Mouse (Mus musculus): ENCODE measurements around the gene Rorb. TPM values are rescaled to one million over a fixed set of nuclear protein-coding genes. Genes with fewer than 3 reads are reported as not detected.

Gene Rorb
- polyA plus RNA-seq, 1 experiment from 2014 or later = 2.5 TPM

DNA sequence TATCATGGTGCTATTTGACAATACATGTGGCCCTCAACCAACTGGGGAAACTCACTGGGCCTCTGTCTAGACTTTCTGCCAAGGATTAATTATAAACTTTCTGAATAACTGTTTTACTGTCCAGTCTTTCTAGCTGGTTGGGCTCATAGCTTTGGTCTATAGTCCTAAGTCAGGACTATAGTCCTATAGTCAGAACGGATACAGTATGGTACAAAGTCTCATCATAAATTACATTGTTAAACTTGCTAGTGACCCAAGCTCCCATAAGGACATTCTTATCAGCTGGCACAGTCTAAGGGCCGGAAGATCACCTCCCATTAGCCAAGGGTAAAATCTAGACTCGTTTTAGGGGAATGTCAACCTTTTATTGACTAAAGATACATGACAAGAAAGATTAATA is 205.5 kb downstream of the Rorb start:
- Histone ChIP-seq H3K9ac (no peak overlapping the region), H3K36me3 (ENCODE audit: insufficient read depth) (no peaks in the 10 kb centered on the region), H3K4me3 (ENCODE audit: low read depth, low read length) (no peak overlapping the region), H3K27me3 (ENCODE audit: insufficient read depth, low read length) (no peaks in the 10 kb centered on the region), H3K9me3 (ENCODE audit: low read depth, low read length) (no peaks in the 10 kb centered on the region), H3K4me1 (ENCODE audit: insufficient read depth) (no peaks in the 10 kb centered on the region), H3K4me2 (no peak overlapping the region), H3K27ac (ENCODE audit: low read depth) (no peak overlapping the region)
- no peak for TF ChIP-seq CTCF (IDR thresholded peaks at IDR 0.05; ENCODE audit: low read depth)
- WGBS = 41% methylated on average over 3 of the region's 3 CpGs
- DNase-seq (no peak), ATAC-seq (ENCODE audit: insufficient read depth) (no peak)

DNA sequence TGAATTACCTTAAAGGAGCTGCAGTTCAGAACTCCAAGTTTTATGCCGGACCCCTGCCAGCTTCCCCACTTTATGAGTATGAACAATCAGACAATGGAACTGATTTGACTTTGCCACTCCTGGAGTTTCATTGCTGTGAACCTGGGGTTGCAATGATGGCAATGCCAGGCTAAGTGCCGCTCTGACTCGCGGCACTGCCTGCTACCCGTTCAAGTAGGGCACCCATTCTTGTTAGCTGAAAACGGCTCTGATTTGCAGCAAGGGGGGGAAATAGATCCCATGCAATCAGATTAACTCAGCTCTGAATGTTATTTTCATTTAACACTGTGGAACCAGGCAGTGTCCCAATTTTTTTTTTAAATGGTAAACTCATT is 208.3 kb downstream of the Rorb start:
- Histone ChIP-seq H3K27me3 (ENCODE audit: insufficient read depth, low read length) (no peaks in the 10 kb centered on the region), H3K27ac (ENCODE audit: low read depth) (no peak overlapping the region), H3K9me3 (ENCODE audit: low read depth, low read length) (no peaks in the 10 kb centered on the region), H3K4me3 (ENCODE audit: low read depth, low read length) (no peak overlapping the region), H3K4me1 (ENCODE audit: insufficient read depth) (no peaks in the 10 kb centered on the region), H3K4me2 (no peak overlapping the region), H3K9ac (no peak overlapping the region), H3K36me3 (ENCODE audit: insufficient read depth) (no peaks in the 10 kb centered on the region)
- DNase-seq (no peak), ATAC-seq (ENCODE audit: insufficient read depth) (no peak)
- TF ChIP-seq CTCF (IDR thresholded peaks at IDR 0.05; ENCODE audit: low read depth) = no peak
- WGBS = 87% methylated on average over 6 of the region's 6 CpGs

DNA sequence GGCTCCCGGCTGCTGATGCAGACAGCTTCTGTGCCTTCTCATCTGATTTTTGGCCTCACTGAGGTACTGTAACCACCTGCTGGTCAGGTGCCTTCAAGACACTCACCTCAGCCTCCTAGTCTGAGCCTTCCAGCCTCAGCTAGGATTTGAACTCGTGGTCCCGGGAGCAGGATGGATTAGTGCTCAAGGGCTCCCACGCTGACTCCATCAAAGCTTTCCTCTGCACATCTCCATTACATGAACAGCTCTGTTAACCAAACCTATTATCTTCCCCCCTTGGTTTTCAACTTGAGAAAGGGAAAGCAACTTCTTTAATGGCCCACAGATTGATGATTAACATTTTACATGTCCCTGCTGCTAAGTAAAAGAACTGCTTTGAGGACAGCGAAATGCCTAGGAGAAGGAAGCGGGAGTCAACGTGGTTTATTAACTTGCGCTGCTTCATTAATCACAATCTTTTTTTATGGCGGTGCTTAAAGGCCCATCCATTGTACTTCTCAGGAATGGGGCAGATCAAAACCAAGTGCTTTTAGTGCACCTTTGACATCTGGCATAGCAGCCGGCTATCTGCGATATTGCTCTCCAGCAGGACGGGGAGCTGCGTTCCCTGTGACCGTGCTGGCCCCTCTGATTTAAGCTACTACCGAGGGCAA is 208.8 kb downstream of the Rorb start:
- ATAC-seq (ENCODE audit: insufficient read depth) (no peak), DNase-seq (no peak)
- no peaks in the 10 kb centered on the region for H3K36me3 ChIP-seq (ENCODE audit: insufficient read depth)
- H3K9me3 ChIP-seq (ENCODE audit: low read depth, low read length) = no peaks in the 10 kb centered on the region
- no peak for TF ChIP-seq CTCF (IDR thresholded peaks at IDR 0.05; ENCODE audit: low read depth)
- no peak overlapping the region for H3K9ac ChIP-seq
- H3K4me3 ChIP-seq (ENCODE audit: low read depth, low read length) = no peak overlapping the region
- WGBS = 67% methylated on average over 15 of the region's 15 CpGs
- H3K27me3 ChIP-seq (ENCODE audit: insufficient read depth, low read length) = no peaks in the 10 kb centered on the region
- no peak overlapping the region for H3K27ac ChIP-seq (ENCODE audit: low read depth)
- no peaks in the 10 kb centered on the region for H3K4me1 ChIP-seq (ENCODE audit: insufficient read depth)
- H3K4me2 ChIP-seq = no peak overlapping the region

DNA sequence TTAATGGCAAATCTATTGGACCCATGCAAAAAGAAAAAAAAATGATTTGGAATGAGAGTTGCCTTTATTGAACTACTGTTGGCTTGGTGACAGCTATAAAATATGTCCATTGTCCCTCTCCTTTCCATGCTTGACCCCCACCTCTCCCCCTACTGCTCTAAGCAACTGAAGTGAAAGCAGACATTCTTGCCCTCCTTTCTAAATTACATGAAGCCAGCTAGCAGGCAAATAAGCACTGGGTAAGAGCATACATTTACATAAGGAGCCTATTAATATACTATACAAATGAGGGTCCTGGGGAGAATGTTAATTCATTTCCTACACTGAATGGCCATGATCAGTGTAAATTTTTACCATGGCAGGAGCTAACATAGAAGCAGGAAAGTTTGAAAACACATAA is 212.8 kb downstream of the Rorb start:
- H3K4me3 ChIP-seq (ENCODE audit: low read depth, low read length) = no peak overlapping the region
- no peak overlapping the region for H3K4me2 ChIP-seq
- H3K27me3 ChIP-seq (ENCODE audit: insufficient read depth, low read length) = no peaks in the 10 kb centered on the region
- no peak for DNase-seq
- no peak overlapping the region for H3K27ac ChIP-seq (ENCODE audit: low read depth)
- no peaks in the 10 kb centered on the region for H3K9me3 ChIP-seq (ENCODE audit: low read depth, low read length)
- no peaks in the 10 kb centered on the region for H3K4me1 ChIP-seq (ENCODE audit: insufficient read depth)
- no peak for TF ChIP-seq CTCF (IDR thresholded peaks at IDR 0.05; ENCODE audit: low read depth)
- no peaks in the 10 kb centered on the region for H3K36me3 ChIP-seq (ENCODE audit: insufficient read depth)
- ATAC-seq (ENCODE audit: insufficient read depth) = no peak
- no peak overlapping the region for H3K9ac ChIP-seq

DNA sequence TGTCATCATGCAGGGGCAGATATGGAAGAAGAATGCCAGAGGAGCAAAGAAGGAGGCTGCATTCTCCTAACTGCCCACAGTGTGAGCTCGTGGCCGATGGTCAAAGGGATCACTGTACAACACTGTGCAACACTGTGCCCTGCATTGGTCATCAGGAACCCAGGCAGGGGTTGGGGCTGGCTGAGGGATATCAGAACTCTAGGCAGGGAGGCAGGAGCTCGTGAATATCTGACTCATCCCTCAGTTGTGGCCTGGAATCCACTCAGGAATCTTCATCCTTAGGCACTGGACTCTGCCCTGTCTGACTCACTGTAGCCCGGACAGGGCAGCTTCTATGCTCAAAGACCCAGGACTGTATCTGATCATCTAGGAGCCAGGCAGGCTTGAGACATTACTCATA is 220.8 kb downstream of the Rorb start:
- Histone ChIP-seq H3K4me1 (ENCODE audit: insufficient read depth) (no peaks in the 10 kb centered on the region), H3K4me3 (ENCODE audit: low read depth, low read length) (no peak overlapping the region), H3K36me3 (ENCODE audit: insufficient read depth) (no peaks in the 10 kb centered on the region), H3K9me3 (ENCODE audit: low read depth, low read length) (no peaks in the 10 kb centered on the region), H3K27ac (ENCODE audit: low read depth) (no peak overlapping the region), H3K4me2 (no peak overlapping the region), H3K9ac (no peak overlapping the region), H3K27me3 (ENCODE audit: insufficient read depth, low read length) (no peaks in the 10 kb centered on the region)
- 81% methylated on average over 4 of the region's 4 CpGs for WGBS
- TF ChIP-seq CTCF (IDR thresholded peaks at IDR 0.05; ENCODE audit: low read depth) = no peak
- no peak for ATAC-seq (ENCODE audit: insufficient read depth)
- DNase-seq = no peak

DNA sequence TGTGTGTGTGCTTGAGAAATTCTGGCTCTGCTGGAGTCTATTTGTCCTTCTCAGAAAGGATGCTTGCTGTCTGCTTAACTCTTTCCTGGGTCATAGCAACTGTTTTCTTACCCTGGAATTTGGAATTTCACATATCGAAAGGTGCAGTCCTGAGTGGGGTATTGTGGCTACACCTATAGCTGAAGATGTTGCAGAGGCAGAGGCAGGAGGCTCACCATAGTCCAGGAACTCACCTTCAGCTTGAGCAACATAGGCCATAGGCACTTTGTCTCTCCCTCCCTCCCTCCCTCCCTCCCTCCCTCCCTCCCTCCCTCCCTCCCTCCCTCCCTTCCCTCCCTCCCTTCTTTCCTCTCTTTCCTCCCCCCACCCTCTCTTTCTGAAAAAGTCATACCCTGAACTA is 221.4 kb downstream of the Rorb start:
- DNase-seq = no peak
- H3K27ac ChIP-seq (ENCODE audit: low read depth) = no peak overlapping the region
- WGBS = 80% methylated on average over 1 of the region's 1 CpGs
- no peak for TF ChIP-seq CTCF (IDR thresholded peaks at IDR 0.05; ENCODE audit: low read depth)
- no peak overlapping the region for H3K4me3 ChIP-seq (ENCODE audit: low read depth, low read length)
- no peaks in the 10 kb centered on the region for H3K27me3 ChIP-seq (ENCODE audit: insufficient read depth, low read length)
- no peaks in the 10 kb centered on the region for H3K9me3 ChIP-seq (ENCODE audit: low read depth, low read length)
- H3K4me1 ChIP-seq (ENCODE audit: insufficient read depth) = no peaks in the 10 kb centered on the region
- H3K36me3 ChIP-seq (ENCODE audit: insufficient read depth) = no peaks in the 10 kb centered on the region
- no peak overlapping the region; the same call in 1 of the 2 replicates for H3K9ac ChIP-seq
- no peak for ATAC-seq (ENCODE audit: insufficient read depth)
- peak overlapping the region; percentile 52 for H3K4me2 ChIP-seq

DNA sequence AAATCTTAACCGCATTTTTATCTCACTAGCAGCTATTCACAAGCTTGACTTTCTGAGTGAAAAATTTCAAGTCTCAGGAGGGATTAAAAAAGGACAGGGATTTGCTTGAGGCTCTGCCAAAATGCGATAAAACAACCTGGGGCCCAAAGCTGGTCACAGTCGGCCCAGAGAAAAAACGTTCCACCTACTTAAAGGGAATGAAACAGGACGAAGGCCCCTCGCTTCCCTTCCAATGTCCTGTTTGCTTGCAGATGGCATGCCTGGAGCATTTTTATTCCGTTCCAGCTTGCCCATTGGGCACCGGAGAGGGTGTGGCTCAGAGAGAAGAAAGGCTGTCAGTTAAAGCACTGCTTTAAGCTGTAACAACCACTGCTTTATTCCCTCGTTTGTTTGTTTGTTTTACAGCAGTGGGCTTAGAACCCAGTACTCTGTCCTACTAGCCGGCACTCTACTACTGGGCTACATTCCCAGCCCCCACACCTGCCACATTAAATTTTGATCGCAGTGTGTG is 221.8 kb downstream of the Rorb start:
- H3K27ac ChIP-seq (ENCODE audit: low read depth) = no peak overlapping the region
- DNase-seq = peak; percentile 34
- peak; percentile 38; the same call in 1 of the 2 replicates for ATAC-seq (ENCODE audit: insufficient read depth)
- H3K9ac ChIP-seq = peak overlapping the region; percentile 20
- H3K4me1 ChIP-seq (ENCODE audit: insufficient read depth) = no peaks in the 10 kb centered on the region
- TF ChIP-seq CTCF (IDR thresholded peaks at IDR 0.05; ENCODE audit: low read depth) = no peak
- H3K4me2 ChIP-seq = peak overlapping the region; percentile 52
- peak overlapping the region; percentile 6; the same call in 1 of the 2 replicates for H3K4me3 ChIP-seq (ENCODE audit: low read depth, low read length)
- 13% methylated on average over 11 of the region's 11 CpGs for WGBS
- no peaks in the 10 kb centered on the region for H3K9me3 ChIP-seq (ENCODE audit: low read depth, low read length)
- H3K36me3 ChIP-seq (ENCODE audit: insufficient read depth) = no peaks in the 10 kb centered on the region
- H3K27me3 ChIP-seq (ENCODE audit: insufficient read depth, low read length) = no peaks in the 10 kb centered on the region
